Mouse (Mus musculus) splenic B cell, adult 2 months (primary cell): ENCODE data around the gene Rdh16f2.
"Not testable (repeated sequence)": the region's sequence is repeated elsewhere in the genome, so short reads cannot be mapped to it uniquely, and the experiment has no call there.

ENCODE experiments used
- DNase-seq: peaks from one replicate; pipeline ENCODE4 v3.0.0-alpha.2; 2011; ENCODE audit warnings: low read depth, low spot score
- H3K27me3 ChIP-seq: 2 replicates; pipeline ENCODE4 v1.6.1; 2012; ENCODE audit warnings: mild to moderate bottlenecking, low read length, moderate library complexity, mixed read lengths; ENCODE audit not compliant: control insufficient read depth, poor library complexity, insufficient read depth, severe bottlenecking
- H3K36me3 ChIP-seq: 2 replicates; pipeline ENCODE4 v1.6.1; 2012; ENCODE audit warnings: mild to moderate bottlenecking, low read length, moderate library complexity, mixed read lengths; ENCODE audit not compliant: control insufficient read depth, poor library complexity, insufficient read depth, severe bottlenecking

Rdh16f2 gene

GRCm38 (mm10) chr10:127877681-127878080 lies 11.4 kb downstream of the Rdh16f2 start:
- Histone ChIP-seq H3K36me3 (no peaks in the 10 kb centered on the region), H3K27me3 (no peaks in the 10 kb centered on the region)
- DNase-seq, result no peak

- Histone ChIP-seq H3K36me3 (no peaks in the 10 kb centered on the region), H3K27me3 (no peaks in the 10 kb centered on the region)
- no peak for DNase-seq
Measured at GRCm38 (mm10) chr10:127878262-127879057, 12.2 kb downstream of the Rdh16f2 start.

GRCm38 (mm10) chr10:127879155-127879688 lies 12.9 kb downstream of the Rdh16f2 start:
- DNase-seq, result no peak
- Histone ChIP-seq H3K36me3 (no peaks in the 10 kb centered on the region), H3K27me3 (no peaks in the 10 kb centered on the region)

- DNase-seq, result no peak
- no peaks in the 10 kb centered on the region for H3K36me3 ChIP-seq
- no peaks in the 10 kb centered on the region for H3K27me3 ChIP-seq
Measured at GRCm38 (mm10) chr10:127881041-127881440, 14.8 kb downstream of the Rdh16f2 start.

- H3K36me3 ChIP-seq, result no peaks in the 10 kb centered on the region
- DNase-seq, result no peak
- H3K27me3 ChIP-seq, result no peaks in the 10 kb centered on the region
Measured at GRCm38 (mm10) chr10:127886551-127886950, 20.3 kb downstream of the Rdh16f2 start.

GRCm38 (mm10) chr10:127886971-127887370 lies 20.7 kb downstream of the Rdh16f2 start:
- DNase-seq, result no peak
- Histone ChIP-seq H3K27me3 (no peaks in the 10 kb centered on the region), H3K36me3 (no peaks in the 10 kb centered on the region)

- DNase-seq, result no peak
- Histone ChIP-seq H3K27me3 (no peaks in the 10 kb centered on the region), H3K36me3 (no peaks in the 10 kb centered on the region)
Measured at GRCm38 (mm10) chr10:127888605-127889004, 22.3 kb downstream of the Rdh16f2 start, which contains the start of gene Rdh7. TSS of gene Rdh7 (minus strand) at chr10:127888817.

- no peak for DNase-seq
- Histone ChIP-seq H3K36me3 (no peaks in the 10 kb centered on the region), H3K27me3 (no peaks in the 10 kb centered on the region)
Measured at GRCm38 (mm10) chr10:127891481-127891880, 25.2 kb downstream of the Rdh16f2 start.

- not testable (repeated sequence) for DNase-seq, H3K36me3 ChIP-seq, H3K27me3 ChIP-seq
Measured at GRCm38 (mm10) chr10:127893163-127894022, 27.1 kb downstream of the Rdh16f2 start.

- no peaks in the 10 kb centered on the region for H3K36me3 ChIP-seq
- no peak for DNase-seq
- H3K27me3 ChIP-seq, result no peaks in the 10 kb centered on the region
Measured at GRCm38 (mm10) chr10:127896705-127897104, 30.4 kb downstream of the Rdh16f2 start.

- Histone ChIP-seq H3K36me3 (no peaks in the 10 kb centered on the region), H3K27me3 (no peaks in the 10 kb centered on the region; the same call in 1 of the 2 replicates)
- DNase-seq, result no peak
Measured at GRCm38 (mm10) chr10:127897506-127897905, 31.2 kb downstream of the Rdh16f2 start.

- no peak for DNase-seq
- no peaks in the 10 kb centered on the region for H3K36me3 ChIP-seq
- no peaks in the 10 kb centered on the region; the same call in 1 of the 2 replicates for H3K27me3 ChIP-seq
Measured at GRCm38 (mm10) chr10:127898218-127898617, 31.9 kb downstream of the Rdh16f2 start, which contains the start of gene Sdr9c7. TSS of gene Sdr9c7 (plus strand) at chr10:127898518.

GRCm38 (mm10) chr10:127899783-127900182 lies 33.5 kb downstream of the Rdh16f2 start:
- no peak for DNase-seq
- no peaks in the 10 kb centered on the region for H3K36me3 ChIP-seq

GRCm38 (mm10) chr10:127901751-127902150 lies 35.5 kb downstream of the Rdh16f2 start:
- Histone ChIP-seq H3K27me3 (no peaks in the 10 kb centered on the region; the same call in 1 of the 2 replicates), H3K36me3 (no peaks in the 10 kb centered on the region)
- DNase-seq, result no peak

More at GRCm38 (mm10) chr10:127899783-127900182, 33.5 kb downstream of the Rdh16f2 start:
- H3K27me3 ChIP-seq, result no peaks in the 10 kb centered on the region; the same call in 1 of the 2 replicates
